Mouse (Mus musculus): ENCODE measurements around the gene Sorcs2. TPM values are rescaled to one million over a fixed set of nuclear protein-coding genes. Genes with fewer than 3 reads are reported as not detected.
A peak's percentile ranks its signal among the peaks of the same experiment; 100 is the strongest.

The Sorcs2 gene
- total and polyA plus RNA-seq, 2 experiments: 0.09 to 0.12 TPM

GRCm38 (mm10) chr5:36168963-36169650, 228.8 kb downstream of the Sorcs2 start:
- WGBS: 41% methylated on average over 14 of the region's 14 CpGs
- peak; percentile 97 for DNase-seq (ENCODE audit: extremely low read depth, low read depth, low spot score)
- H3K9ac ChIP-seq (ENCODE audit: low read depth, low read length): 0 out of 2 replicates have a peak overlapping the region, but pooled peaks have one; percentile 7

GRCm38 (mm10) chr5:36166346-36167013, 231.5 kb downstream of the Sorcs2 start:
- Histone ChIP-seq H3K79me2 (ENCODE audit: control insufficient read depth, insufficient read depth, low read length) (no peaks in the 10 kb centered on the region), H3K27me3 (ENCODE audit: control insufficient read depth, insufficient read depth, low read length) (no peaks in the 10 kb centered on the region), H3K27ac (replicated peaks; ENCODE audit: insufficient read depth, low read depth, low read length) (no peak overlapping the region), H3K36me3 (ENCODE audit: control insufficient read depth, insufficient read depth, low read length) (no peaks in the 10 kb centered on the region), H3K9ac (ENCODE audit: low read depth, low read length) (no peak overlapping the region), H3K4me1 (ENCODE audit: control insufficient read depth, insufficient read depth, low read length) (peaks cover 21% of the 10 kb centered on the region), H3K4me3 (ENCODE audit: insufficient read depth, low read depth, low read length) (no peak overlapping the region)
- DNase-seq (ENCODE audit: extremely low read depth, low read depth, low spot score): no peak
- no peak for TF ChIP-seq CTCF (IDR thresholded peaks at IDR 0.05; ENCODE audit: low read depth, low read length)
- no peak for TF ChIP-seq POLR2A (IDR thresholded peaks at IDR 0.05; ENCODE audit: extremely low read depth, insufficient read depth, low read length)
- WGBS: 83% methylated on average over 6 of the region's 6 CpGs

More at GRCm38 (mm10) chr5:36168963-36169650, 228.8 kb downstream of the Sorcs2 start:
- Histone ChIP-seq H3K27me3 (ENCODE audit: control insufficient read depth, insufficient read depth, low read length) (no peaks in the 10 kb centered on the region), H3K4me3 (ENCODE audit: insufficient read depth, low read depth, low read length) (no peak overlapping the region), H3K4me1 (ENCODE audit: control insufficient read depth, insufficient read depth, low read length) (peaks cover 21% of the 10 kb centered on the region), H3K27ac (replicated peaks; ENCODE audit: insufficient read depth, low read depth, low read length) (peak overlapping the region; percentile 15; the same call in 1 of the 2 replicates), H3K36me3 (ENCODE audit: control insufficient read depth, insufficient read depth, low read length) (no peaks in the 10 kb centered on the region), H3K79me2 (ENCODE audit: control insufficient read depth, insufficient read depth, low read length) (no peaks in the 10 kb centered on the region)
- TF ChIP-seq CTCF (IDR thresholded peaks at IDR 0.05; ENCODE audit: low read depth, low read length) (no peak), POLR2A (IDR thresholded peaks at IDR 0.05; ENCODE audit: extremely low read depth, insufficient read depth, low read length) (no peak)

DNA sequence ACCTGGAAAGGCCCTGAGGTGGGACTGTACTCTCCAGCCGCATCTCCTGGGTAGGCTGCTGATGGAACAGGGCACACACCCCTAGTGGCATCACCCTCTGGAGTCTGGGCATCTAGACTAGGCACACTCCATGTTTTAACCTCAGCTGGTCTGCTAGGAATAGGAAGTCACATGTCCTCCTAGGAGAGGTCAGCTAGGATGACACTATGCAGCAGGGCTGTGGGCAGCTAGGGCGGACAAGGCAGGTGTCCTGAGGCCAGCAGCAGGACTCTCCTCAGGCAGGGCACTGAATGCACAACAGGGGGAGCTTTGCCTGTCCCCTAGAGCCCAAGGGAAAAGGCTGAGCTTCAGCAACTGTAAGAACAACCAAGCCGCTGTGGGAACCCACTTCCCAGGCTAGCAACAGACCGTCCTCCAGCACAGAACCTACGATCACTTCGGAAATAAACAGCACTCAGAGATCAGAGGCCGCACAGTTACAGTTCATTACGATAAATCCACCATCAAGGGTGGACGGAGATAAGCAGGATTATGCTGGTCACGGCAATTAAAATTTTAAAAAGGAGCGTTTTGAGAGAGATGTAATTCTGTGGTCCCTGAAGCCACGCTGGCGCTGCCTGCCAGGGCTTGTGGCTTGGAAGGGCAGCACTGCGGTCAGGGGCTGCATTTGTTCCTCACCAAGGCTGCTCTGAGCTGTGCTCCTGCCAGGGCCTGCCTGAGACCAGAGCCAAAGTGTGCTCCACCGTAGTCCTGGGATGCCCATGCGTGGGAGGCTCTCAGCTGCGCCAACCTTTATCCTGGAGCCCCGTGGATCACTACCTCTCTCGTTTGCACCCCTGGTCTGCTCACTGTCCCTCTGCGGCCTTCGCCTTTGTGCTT, 232.3 kb downstream of the Sorcs2 start:
- no peaks in the 10 kb centered on the region for H3K79me2 ChIP-seq (ENCODE audit: control insufficient read depth, insufficient read depth, low read length)
- 88% methylated on average over 21 of the region's 21 CpGs for WGBS
- no peak for DNase-seq (ENCODE audit: extremely low read depth, low read depth, low spot score)
- TF ChIP-seq POLR2A (IDR thresholded peaks at IDR 0.05; ENCODE audit: extremely low read depth, insufficient read depth, low read length) (no peak), CTCF (IDR thresholded peaks at IDR 0.05; ENCODE audit: low read depth, low read length) (no peak)
- H3K4me3 ChIP-seq (ENCODE audit: insufficient read depth, low read depth, low read length): no peak overlapping the region
- H3K27ac ChIP-seq (replicated peaks; ENCODE audit: insufficient read depth, low read depth, low read length): no peak overlapping the region
- no peaks in the 10 kb centered on the region for H3K27me3 ChIP-seq (ENCODE audit: control insufficient read depth, insufficient read depth, low read length)
- no peaks in the 10 kb centered on the region for H3K36me3 ChIP-seq (ENCODE audit: control insufficient read depth, insufficient read depth, low read length)
- H3K9ac ChIP-seq (ENCODE audit: low read depth, low read length): no peak overlapping the region
- peaks cover 16% of the 10 kb centered on the region for H3K4me1 ChIP-seq (ENCODE audit: control insufficient read depth, insufficient read depth, low read length)

DNA sequence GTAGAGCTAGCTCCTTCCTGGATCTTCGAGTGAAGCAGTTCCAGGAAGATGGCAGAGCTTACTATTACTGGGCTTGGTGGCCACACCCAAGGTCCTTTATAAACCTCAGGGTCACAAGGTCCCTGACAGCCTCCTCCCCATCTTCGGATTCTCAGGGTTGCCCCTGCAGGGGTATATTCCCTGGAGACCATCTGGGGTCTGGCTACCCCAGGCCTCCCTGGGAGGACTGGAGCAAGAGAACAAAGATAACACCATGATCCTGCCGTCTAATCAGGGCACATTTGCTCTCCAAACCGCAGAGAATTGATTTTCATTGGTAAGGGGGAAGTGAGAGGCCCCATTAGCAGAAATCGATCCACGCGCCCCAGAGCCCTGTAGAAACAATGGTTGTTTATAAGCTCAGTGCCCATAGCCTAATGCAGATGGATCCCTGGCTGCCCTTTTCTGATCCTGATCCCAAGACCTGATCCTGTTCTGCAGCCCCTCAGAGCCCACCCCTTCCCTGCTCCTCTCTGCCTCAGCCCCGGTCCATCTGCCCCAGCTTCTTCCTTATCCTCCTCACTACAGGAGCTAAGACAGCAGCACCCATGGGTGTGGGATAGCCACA, 243.0 kb downstream of the Sorcs2 start:
- TF ChIP-seq CTCF (IDR thresholded peaks at IDR 0.05; ENCODE audit: low read depth, low read length): no peak
- TF ChIP-seq POLR2A (IDR thresholded peaks at IDR 0.05; ENCODE audit: extremely low read depth, insufficient read depth, low read length): no peak
- H3K9ac ChIP-seq (ENCODE audit: low read depth, low read length): no peak overlapping the region
- H3K27me3 ChIP-seq (ENCODE audit: control insufficient read depth, insufficient read depth, low read length): no peaks in the 10 kb centered on the region
- WGBS: 66% methylated on average over 8 of the region's 8 CpGs
- no peaks in the 10 kb centered on the region for H3K36me3 ChIP-seq (ENCODE audit: control insufficient read depth, insufficient read depth, low read length)
- DNase-seq (ENCODE audit: extremely low read depth, low read depth, low spot score): no peak
- H3K79me2 ChIP-seq (ENCODE audit: control insufficient read depth, insufficient read depth, low read length): no peaks in the 10 kb centered on the region
- peaks cover 2% of the 10 kb centered on the region; the same call in 1 of the 2 replicates for H3K4me1 ChIP-seq (ENCODE audit: control insufficient read depth, insufficient read depth, low read length)
- H3K4me3 ChIP-seq (ENCODE audit: insufficient read depth, low read depth, low read length): no peak overlapping the region
- H3K27ac ChIP-seq (replicated peaks; ENCODE audit: insufficient read depth, low read depth, low read length): no peak overlapping the region

DNA sequence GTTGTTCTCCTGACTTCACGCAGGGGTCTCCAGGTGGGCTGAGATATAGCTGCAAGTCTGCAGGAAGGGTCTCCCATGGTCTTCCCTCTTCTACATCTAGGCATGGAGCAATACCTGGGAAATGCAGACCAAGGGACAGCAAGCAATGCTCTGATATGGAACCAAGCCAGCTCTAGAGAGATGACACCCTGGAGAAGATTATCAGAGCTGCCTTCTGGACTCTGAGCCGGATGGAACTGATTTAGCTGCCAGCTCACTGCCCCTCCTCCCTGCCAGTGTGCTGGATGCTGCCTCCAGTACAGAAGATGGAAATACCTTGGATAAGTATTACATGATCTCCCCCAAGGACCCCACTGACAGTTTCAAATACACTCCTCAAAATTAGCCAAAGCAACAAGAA, 244.7 kb downstream of the Sorcs2 start:
- 49% methylated on average over 2 of the region's 2 CpGs for WGBS

More for the DNA sequence above, 244.7 kb downstream of the Sorcs2 start:
- no peak overlapping the region for H3K9ac ChIP-seq (ENCODE audit: low read depth, low read length)
- no peak overlapping the region for H3K27ac ChIP-seq (replicated peaks; ENCODE audit: insufficient read depth, low read depth, low read length)
- no peaks in the 10 kb centered on the region for H3K27me3 ChIP-seq (ENCODE audit: control insufficient read depth, insufficient read depth, low read length)
- H3K36me3 ChIP-seq (ENCODE audit: control insufficient read depth, insufficient read depth, low read length): no peaks in the 10 kb centered on the region
- H3K79me2 ChIP-seq (ENCODE audit: control insufficient read depth, insufficient read depth, low read length): no peaks in the 10 kb centered on the region
- peak; percentile 69 for DNase-seq (ENCODE audit: extremely low read depth, low read depth, low spot score)
- H3K4me1 ChIP-seq (ENCODE audit: control insufficient read depth, insufficient read depth, low read length): peaks cover 2% of the 10 kb centered on the region; the same call in 1 of the 2 replicates
- H3K4me3 ChIP-seq (ENCODE audit: insufficient read depth, low read depth, low read length): no peak overlapping the region
- no peak for TF ChIP-seq POLR2A (IDR thresholded peaks at IDR 0.05; ENCODE audit: extremely low read depth, insufficient read depth, low read length)
- no peak for TF ChIP-seq CTCF (IDR thresholded peaks at IDR 0.05; ENCODE audit: low read depth, low read length)

Measured in liver, adult 2 months (tissue).